Mouse (Mus musculus) limb, embryonic 10.5 days (tissue): ENCODE results near the gene Nol12. TPM values are rescaled to one million over a fixed set of nuclear protein-coding genes. Genes with fewer than 3 reads are reported as not detected.

Experiments used
- DNase-seq: peaks from one replicate; pipeline ENCODE4 v3.0.0-alpha.2; 2017; ENCODE audit warnings: low spot score
- H3K27ac ChIP-seq: fragments of 300-500 bp; sonication (generic); 2 replicates; pipeline ENCODE4 v1.5.1; 2016; ENCODE audit warnings: mild to moderate bottlenecking
- H3K27me3 ChIP-seq: fragments of 300-500 bp; sonication (generic); 2 replicates; pipeline ENCODE4 v1.6.1; 2016; ENCODE audit warnings: low read depth, mild to moderate bottlenecking; ENCODE audit not compliant: poor library complexity, severe bottlenecking
- H3K36me3 ChIP-seq: fragments of 300-500 bp; sonication (generic); 2 replicates; pipeline ENCODE4 v1.6.1; 2016; ENCODE audit warnings: mild to moderate bottlenecking, moderate library complexity
- H3K4me1 ChIP-seq: fragments of 300-500 bp; sonication (generic); 2 replicates; pipeline ENCODE4 v1.6.1; 2016
- H3K4me3 ChIP-seq: fragments of 300-500 bp; sonication (generic); 2 replicates; pipeline ENCODE4 v1.5.1; 2016; ENCODE audit warnings: mild to moderate bottlenecking, moderate library complexity
- H3K9me3 ChIP-seq: fragments of 300-500 bp; sonication (generic); replicated peaks from 2 replicates; pipeline ENCODE4 v1.6.1; 2016; ENCODE audit warnings: mild to moderate bottlenecking
- WGBS: fragments of 180-500 bp; shearing (Covaris S2); methylation state at CpG from one replicate; pipeline ENCODE4 v1.1.7; 2016; 5-methylcytosine and 5-hydroxymethylcytosine counted together
- microRNA-seq: library from miRNA; unstranded; fragments of <30 nt; microRNA quantifications from one replicate; pipeline ENCODE4, GENCODE M21; 2017
- polyA plus RNA-seq: library from polyadenylated mRNA; unstranded; fragments of >200 nt; fragmentation: Nextera tagmentation; extraction: Ambion mirVana; gene quantifications from 2 replicates; pipeline ENCODE4 v1.2.1, GENCODE M21; 2016

Nol12 gene
- polyA plus RNA-seq, 1 experiment from 2014 or later = 70.6 TPM

GRCm38 (mm10) chr15:78990970-78991525, 56.3 kb downstream of the Nol12 start:
- Histone ChIP-seq H3K9me3 (no peaks in the 10 kb centered on the region), H3K27me3 (no peaks in the 10 kb centered on the region), H3K27ac (no peak overlapping the region), H3K4me3 (no peak overlapping the region), H3K4me1 (peaks cover 14% of the 10 kb centered on the region), H3K36me3 (peaks cover 97% of the 10 kb centered on the region)
- WGBS = 95% methylated on average over 25 of the region's 25 CpGs
- no peak for DNase-seq

- H3K36me3 ChIP-seq = peaks cover 99% of the 10 kb centered on the region
- DNase-seq = no peak
- no peak overlapping the region for H3K4me3 ChIP-seq
- no peaks in the 10 kb centered on the region for H3K27me3 ChIP-seq
- H3K27ac ChIP-seq = no peak overlapping the region
- H3K9me3 ChIP-seq = no peaks in the 10 kb centered on the region
- H3K4me1 ChIP-seq = peaks cover 3% of the 10 kb centered on the region; the same call in 1 of the 2 replicates
- 92% methylated on average over 7 of the region's 7 CpGs for WGBS
Measured at GRCm38 (mm10) chr15:78992235-78992634, 57.5 kb downstream of the Nol12 start.

GRCm38 (mm10) chr15:78992925-78993324, 58.2 kb downstream of the Nol12 start:
- no peak for DNase-seq
- peaks cover 3% of the 10 kb centered on the region; the same call in 1 of the 2 replicates for H3K4me1 ChIP-seq
- no peaks in the 10 kb centered on the region for H3K9me3 ChIP-seq
- WGBS = 95% methylated on average over 24 of the region's 24 CpGs
- no peak overlapping the region for H3K27ac ChIP-seq
- H3K27me3 ChIP-seq = no peaks in the 10 kb centered on the region
- H3K4me3 ChIP-seq = no peak overlapping the region
- H3K36me3 ChIP-seq = peaks cover 99% of the 10 kb centered on the region

Small RNAs within 50 kb of the gene (microRNA-seq; reads per million reads assigned to microRNA genes)
- gene Mir6955 = not detected

Other genes starting within 250 kb of the Nol12 start
- gene Elfn2, start 216.2 kb upstream of the Nol12 start, polyA plus RNA-seq = not detected in 2 replicates
- gene Mfng, start 161.5 kb upstream of the Nol12 start, polyA plus RNA-seq = 11.1 and 13.1 TPM in 2 replicates
- 4.7 and 5.3 TPM in 2 replicates for gene Card10, start 131.9 kb upstream of the Nol12 start, polyA plus RNA-seq
- 18.8 and 22.0 TPM in 2 replicates for gene Cdc42ep1, start 92.3 kb upstream of the Nol12 start, polyA plus RNA-seq
- gene Lgals2, start 79.4 kb upstream of the Nol12 start, polyA plus RNA-seq = not detected in 2 replicates
- gene Gga1, start 57.7 kb upstream of the Nol12 start, polyA plus RNA-seq = 49.9 and 56.5 TPM in 2 replicates
- gene Gm49510, start 35.3 kb upstream of the Nol12 start, polyA plus RNA-seq = 0.13 and 0.51 TPM in 2 replicates
- gene Sh3bp1, start 35.2 kb upstream of the Nol12 start, polyA plus RNA-seq = 51.1 and 51.2 TPM in 2 replicates
- 37.1 and 40.8 TPM in 2 replicates for gene Pdxp, start 21.0 kb upstream of the Nol12 start, polyA plus RNA-seq
- 292 and 458 TPM in 2 replicates for gene Lgals1, start 8.2 kb upstream of the Nol12 start, polyA plus RNA-seq
- gene Triobp, start 12.8 kb downstream of the Nol12 start, polyA plus RNA-seq = 47.9 and 54.6 TPM in 2 replicates
- 330 and 448 TPM in 2 replicates for gene H1f0, start 93.5 kb downstream of the Nol12 start, polyA plus RNA-seq
- gene Galr3, start 107.0 kb downstream of the Nol12 start, polyA plus RNA-seq = 0.13 TPM in 1 of 2 replicates, not detected in the other
- gene Ankrd54, start 128.0 kb downstream of the Nol12 start, polyA plus RNA-seq = 73.8 and 77.9 TPM in 2 replicates
- gene Eif3l, start 140.2 kb downstream of the Nol12 start, polyA plus RNA-seq = 278 and 295 TPM in 2 replicates
- 6.8 and 9.7 TPM in 2 replicates for gene Micall1, start 174.0 kb downstream of the Nol12 start, polyA plus RNA-seq
- 351 and 426 TPM in 2 replicates for gene Polr2f, start 206.1 kb downstream of the Nol12 start, polyA plus RNA-seq
- gene 1700088E04Rik, start 206.3 kb downstream of the Nol12 start, polyA plus RNA-seq = 5.2 and 5.7 TPM in 2 replicates
- gene Sox10, start 230.3 kb downstream of the Nol12 start, polyA plus RNA-seq = 0.75 and 1.8 TPM in 2 replicates